Mouse (Mus musculus) bone marrow, adult 2 months (tissue): ENCODE results near the gene Ugcg.

Experiments
- CTCF ChIP-seq: fragments of 200-500 bp; IDR thresholded peaks from 2 replicates; pipeline ENCODE4 v1.5.1; 2011; ENCODE audit warnings: low read length, control low read depth; ENCODE audit not compliant: control insufficient read depth, insufficient read depth
- POLR2A ChIP-seq: fragments of 200-500 bp; IDR thresholded peaks from 2 replicates; pipeline ENCODE4 v1.6.1; 2011; ENCODE audit warnings: low read depth, mild to moderate bottlenecking, control low read depth, low read length, borderline replicate concordance; ENCODE audit not compliant: control insufficient read depth

DNA sequence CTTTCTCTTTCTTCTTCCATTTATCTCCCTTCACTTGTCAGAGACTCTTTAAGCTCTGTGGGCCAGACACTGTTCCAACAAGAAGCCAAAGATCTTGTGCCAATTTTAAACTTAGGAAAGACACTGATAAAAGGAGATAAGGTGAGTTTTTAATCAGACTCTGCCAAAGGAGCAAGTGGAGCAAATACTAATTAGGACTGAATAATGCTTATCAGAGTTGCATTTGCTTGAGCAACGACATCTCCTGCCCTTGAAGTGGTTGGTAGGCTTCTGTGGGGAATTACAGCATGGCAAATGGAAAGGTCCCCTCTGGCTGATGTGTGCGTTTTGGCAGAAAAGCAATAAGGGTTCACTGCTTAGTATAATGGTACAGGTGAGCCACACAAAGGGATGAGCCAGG lies 31.4 kb upstream of the Ugcg start:
- TF ChIP-seq CTCF, result no peak
- no peak for TF ChIP-seq POLR2A
